Mouse (Mus musculus) c-Kit-negative CD71-positive TER-119-positive erythroid progenitor cells, embryonic 14.5 days (primary cell): ENCODE results near the gene Ak9.

Source experiments
- DNase-seq: peaks from one replicate; pipeline ENCODE4 v3.0.0-alpha.2; 2013; ENCODE audit warnings: low read depth, low spot score

The Ak9 gene

GRCm38 (mm10) chr10:41450780-41451522 is 147.2 kb downstream of the Ak9 start:
- no peak for DNase-seq

DNA sequence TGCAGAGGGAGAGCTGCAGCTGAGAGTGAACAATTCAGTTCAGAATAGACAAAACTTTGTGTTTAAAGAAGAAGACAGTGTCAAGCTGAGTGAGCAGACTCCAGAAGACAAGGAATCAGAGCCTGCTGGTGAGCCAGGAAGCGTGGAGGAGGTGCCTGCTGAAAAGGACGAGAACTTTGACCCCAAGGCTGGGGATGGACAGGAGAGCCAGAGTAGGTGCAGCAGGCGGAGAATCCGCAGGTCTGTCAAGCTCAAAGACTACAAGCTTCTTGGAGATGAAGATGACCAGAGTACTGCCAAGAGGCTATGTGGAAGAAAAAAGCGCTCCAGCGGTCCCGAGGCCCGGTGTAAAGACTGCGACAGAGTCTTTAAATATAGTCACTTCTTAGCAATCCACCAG is 147.9 kb downstream of the Ak9 start:
- DNase-seq = no peak

DNA sequence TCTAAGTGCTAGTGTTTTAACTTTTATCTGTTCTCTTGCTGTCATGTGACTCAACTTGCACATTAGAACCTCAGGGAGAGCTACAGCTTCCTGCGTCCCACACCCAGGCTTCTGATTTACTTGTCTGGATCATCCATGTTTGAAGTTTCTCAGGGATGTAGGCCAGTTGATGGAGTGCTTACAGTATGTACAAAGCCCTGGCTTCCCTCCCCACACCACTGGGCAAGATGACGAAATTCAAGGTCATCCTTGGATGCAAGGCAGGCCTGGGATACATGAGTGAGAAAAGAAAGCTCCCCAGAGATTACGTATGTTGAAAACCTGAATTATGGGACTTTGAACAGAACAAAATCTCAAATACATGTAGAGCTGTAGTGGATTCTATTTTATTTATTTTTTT is 149.0 kb downstream of the Ak9 start:
- DNase-seq = no peak

DNA sequence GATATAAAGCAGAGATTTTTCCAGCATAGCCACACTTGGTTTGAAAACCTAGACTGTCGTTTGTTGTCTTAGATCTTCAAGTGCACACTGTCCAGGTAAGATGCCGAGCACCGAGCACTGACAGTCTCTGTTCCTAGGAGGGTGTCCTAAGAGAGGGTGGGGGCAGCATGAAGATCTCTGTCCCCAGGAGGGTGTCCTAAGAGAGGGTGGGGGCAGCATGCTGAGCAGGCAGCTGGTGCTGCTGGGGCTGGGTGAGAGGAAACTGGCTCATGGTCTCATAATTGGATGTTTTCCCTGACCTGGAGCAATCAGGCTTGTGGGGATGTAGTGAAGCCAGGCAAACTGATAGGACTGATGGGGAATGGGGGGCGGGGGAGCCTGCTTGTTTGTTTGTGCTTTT is 156.2 kb downstream of the Ak9 start:
- no peak for DNase-seq

DNA sequence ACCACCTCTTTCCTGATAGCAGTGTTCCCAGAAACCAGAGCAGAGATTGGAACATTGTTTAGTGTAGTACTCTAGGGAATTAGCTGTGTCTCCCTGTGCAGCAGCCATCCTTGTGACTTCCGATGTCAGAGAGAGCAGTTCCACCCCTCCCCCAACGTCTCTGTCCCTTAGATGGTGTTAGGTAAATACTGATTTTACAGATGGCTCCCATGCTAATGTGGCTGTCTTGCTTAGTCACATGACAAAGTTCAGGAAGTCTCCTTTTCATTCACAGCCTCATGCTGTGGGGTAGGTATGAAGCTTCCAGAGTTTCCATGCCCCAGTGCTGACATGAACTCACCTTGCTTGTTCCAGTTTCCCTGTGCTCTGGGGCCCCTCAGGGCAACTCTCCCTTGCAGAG is 156.7 kb downstream of the Ak9 start:
- DNase-seq = no peak

- no peak for DNase-seq
Observed at GRCm38 (mm10) chr10:41461057-41461722, 157.4 kb downstream of the Ak9 start.

DNA sequence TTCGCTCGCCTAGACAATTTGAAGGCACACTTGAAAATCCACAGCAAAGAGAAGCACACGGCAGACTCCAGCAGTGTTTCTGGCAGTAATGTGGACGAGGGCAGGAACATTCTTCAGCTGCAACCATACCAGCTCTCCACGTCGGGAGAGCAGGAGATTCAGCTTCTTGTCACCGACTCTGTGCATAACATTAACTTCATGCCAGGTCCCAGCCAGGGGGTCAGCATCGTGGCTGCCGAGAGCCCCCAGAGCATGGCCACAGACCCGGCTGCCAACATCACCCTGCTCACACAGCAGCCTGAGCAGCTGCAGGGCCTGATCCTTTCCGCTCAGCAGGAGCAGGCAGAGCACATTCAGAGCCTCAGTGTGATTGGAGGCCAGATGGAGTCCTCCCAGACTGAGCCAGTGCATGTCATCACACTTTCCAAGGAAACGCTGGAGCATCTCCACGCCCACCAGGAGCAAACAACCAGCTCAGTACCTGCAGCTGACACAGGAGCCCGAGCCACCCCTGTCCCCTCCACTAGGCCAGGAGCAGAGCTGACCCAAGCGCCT is 160.7 kb downstream of the Ak9 start:
- no peak for DNase-seq

DNA sequence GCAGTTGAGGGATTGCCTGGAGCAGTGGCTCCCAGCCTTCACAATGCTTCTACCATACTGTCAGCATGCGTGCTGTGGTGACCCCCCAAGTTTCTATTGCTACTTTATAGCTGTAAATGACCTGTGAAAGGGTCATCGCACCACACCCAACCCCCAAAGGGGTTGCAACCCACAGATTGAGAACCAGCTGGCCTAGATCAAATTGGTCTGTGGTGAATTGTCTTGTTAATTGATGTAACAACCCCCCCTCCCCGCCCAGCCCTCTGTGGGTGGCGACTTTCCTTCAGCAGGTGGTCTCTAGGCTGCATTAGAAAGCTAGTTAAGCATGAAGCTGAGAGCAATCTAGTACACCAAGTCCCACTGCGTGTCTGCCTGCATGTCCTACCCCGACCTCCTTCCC is 163.5 kb downstream of the Ak9 start:
- DNase-seq = no peak

DNA sequence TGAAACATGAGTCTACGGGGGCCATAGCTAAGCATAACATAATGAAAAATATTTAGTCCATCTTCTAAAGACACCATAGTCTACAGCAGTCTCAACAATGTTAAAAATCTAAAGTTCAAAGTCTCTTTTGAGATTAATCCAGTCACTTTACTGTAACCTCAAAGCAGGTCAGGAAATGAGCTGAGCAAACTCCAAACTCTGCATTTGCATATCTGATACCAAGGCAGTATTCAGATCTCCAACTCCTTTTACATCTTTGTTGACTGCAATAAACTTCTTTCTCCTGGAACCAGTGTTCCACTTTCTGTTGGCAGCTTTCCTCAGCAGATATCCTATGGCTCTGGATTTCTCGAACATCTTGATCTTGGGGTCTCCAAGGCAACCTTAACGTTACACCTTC is 166.9 kb downstream of the Ak9 start:
- no peak for DNase-seq

DNA sequence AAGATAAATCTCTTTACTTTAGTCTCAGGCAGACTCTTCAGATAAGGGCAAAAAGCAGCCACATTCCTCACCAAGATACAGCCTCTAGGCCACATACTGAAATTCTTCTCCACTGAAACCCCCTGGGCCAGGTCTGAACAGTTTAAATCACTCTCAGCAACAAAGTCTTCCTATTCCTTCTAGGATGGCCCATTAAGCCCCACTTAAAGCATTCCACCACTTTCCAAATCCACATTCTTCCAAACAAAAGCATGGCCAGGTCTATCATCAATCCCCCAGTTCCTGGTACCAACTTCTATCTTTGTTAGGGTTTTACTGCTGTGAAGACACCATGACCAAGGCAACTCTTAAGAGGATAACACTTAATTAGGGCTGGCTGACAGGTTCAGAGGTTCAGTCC is 168.8 kb downstream of the Ak9 start:
- no peak for DNase-seq

- DNase-seq = no peak
Observed at GRCm38 (mm10) chr10:41472962-41473481, 169.2 kb downstream of the Ak9 start.

GRCm38 (mm10) chr10:41473782-41474468 is 170.1 kb downstream of the Ak9 start:
- no peak for DNase-seq

DNA sequence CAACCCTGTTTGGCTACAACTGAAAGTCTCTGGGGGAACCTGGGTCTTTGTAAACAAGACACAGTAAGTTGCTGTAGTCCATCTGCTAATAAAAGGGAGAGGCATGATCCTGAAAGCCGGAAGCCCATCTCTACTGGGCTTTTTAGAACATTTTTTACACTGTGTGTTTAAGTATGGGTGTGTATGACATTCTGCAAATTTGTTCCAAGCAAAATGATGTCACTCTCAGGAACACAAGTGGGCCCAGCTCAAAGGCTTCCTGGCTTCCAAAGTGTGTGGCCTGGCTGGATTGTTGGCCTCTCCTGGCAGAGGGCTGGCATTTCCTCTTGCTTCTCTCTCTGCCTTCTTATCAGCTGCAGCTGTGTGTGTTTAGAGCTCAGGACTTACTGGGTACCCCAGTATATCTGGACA is 171.2 kb downstream of the Ak9 start:
- DNase-seq = no peak

GRCm38 (mm10) chr10:41476171-41477017 is 172.6 kb downstream of the Ak9 start, which contains the start of gene Mical1:
TSS of gene Mical1 (plus strand) at chr10:41476314.
- DNase-seq = peak; percentile 40

GRCm38 (mm10) chr10:41477018-41477277 is 173.2 kb downstream of the Ak9 start:
- no peak for DNase-seq

DNA sequence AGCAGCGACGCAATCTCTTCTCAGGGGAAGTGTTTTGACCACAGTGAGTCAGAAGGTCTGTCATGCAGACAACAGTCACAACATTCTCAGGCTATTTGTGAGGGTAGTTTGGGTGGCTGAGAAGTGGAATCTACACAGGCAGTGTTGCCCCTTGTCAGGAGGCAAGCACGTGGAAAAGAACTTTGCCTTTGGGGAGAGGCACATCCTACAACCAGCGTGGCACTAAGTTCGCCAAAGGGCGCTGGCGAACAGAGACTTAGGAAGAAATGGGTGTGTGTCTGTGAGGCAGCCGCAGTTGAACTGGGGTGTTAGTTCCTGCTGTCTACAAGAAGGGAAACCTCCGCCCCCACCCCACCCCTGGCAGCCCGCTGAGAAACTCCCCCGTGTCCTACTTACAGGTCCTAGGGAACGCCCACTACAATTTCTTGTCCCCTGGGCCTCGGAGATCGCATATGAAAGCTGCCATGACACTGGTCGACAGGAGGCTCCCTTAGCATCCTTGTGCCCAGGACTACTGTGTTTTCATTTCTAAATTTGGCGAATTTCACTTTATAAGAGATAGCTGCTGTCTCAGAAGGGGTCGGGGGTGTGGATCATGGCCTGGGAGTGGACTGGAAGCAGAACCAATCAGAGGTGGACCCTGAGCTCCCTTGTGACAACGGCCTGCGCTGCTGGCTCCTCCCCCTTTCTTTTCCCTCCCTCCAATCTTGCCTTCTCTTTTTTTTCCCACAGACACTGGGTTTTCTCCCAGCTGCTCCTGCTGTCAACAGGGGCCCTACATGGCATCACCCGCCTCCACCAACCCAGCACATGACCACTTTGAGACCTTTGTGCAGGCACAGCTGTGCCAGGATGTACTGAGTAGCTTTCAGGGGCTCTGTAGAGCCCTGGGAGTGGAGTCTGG is 173.8 kb downstream of the Ak9 start:
- no peak for DNase-seq

- no peak for DNase-seq
Observed at GRCm38 (mm10) chr10:41479961-41480360, 176.2 kb downstream of the Ak9 start.

DNA sequence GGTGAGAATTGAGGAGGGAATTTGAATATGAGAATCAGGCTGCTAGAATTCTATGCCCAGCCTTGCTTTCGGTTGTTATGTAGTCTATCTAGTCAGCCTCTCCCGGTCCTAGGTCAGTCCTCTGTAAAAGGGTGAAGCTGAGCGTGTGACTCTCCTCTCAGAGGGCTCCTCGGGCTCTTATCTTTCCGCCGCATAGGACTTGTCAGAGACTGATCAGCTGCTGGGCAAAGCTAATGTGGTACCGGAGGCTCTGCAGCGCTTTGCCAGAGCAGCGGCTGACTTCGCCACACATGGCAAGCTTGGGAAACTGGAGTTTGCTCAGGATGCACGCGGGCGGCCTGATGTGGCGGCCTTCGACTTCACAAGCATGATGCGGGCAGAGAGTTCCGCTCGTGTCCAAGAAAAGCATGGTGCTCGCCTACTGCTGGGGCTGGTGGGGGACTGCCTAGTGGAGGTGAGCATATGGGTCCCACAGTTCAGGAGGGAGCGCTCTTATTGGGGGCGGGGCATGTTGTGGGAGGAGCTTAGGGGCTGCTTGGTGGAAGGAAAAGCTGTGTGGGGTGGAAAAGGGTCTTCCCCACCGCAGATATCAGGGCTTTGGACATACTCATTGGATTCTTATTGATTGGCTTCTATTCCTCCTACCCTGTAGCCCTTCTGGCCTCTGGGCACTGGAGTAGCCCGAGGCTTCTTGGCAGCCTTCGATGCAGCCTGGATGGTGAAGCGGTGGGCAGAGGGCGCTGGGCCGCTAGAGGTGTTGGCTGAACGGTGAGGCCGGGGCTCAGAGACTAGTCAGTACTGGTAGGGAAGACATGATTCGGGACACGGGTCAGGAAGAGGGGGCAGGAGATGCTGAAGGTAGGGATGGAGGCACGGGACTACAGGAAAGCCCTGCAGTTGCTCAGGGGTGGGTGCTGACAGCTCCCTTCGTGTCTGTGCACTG is 177.4 kb downstream of the Ak9 start:
- DNase-seq = no peak

- DNase-seq = no peak
Observed at GRCm38 (mm10) chr10:41482446-41482845, 178.7 kb downstream of the Ak9 start.
